Mouse (Mus musculus): ENCODE data around the gene Cd72. TPM values are rescaled to one million over a fixed set of nuclear protein-coding genes. Genes with fewer than 3 reads are reported as not detected.

Gene Cd72
- polyA plus RNA-seq, 1 experiment from 2014 or later: 3.2 TPM

- WGBS: 90% methylated on average over 8 of the region's 8 CpGs
- H3K27me3 ChIP-seq (ENCODE audit: insufficient read depth, low read length): no peaks in the 10 kb centered on the region
- H3K4me3 ChIP-seq (ENCODE audit: low read depth, low read length): 0 out of 2 replicates have a peak overlapping the region, but pooled peaks have one; percentile 70
- peaks cover 18% of the 10 kb centered on the region for H3K36me3 ChIP-seq (ENCODE audit: insufficient read depth)
- TF ChIP-seq CTCF (IDR thresholded peaks at IDR 0.05; ENCODE audit: low read depth): no peak
- H3K27ac ChIP-seq (ENCODE audit: low read depth): no peak overlapping the region
- DNase-seq (no peak), ATAC-seq (ENCODE audit: insufficient read depth) (no peak)
- peaks cover 15% of the 10 kb centered on the region for H3K4me1 ChIP-seq (ENCODE audit: insufficient read depth)
- no peak overlapping the region for H3K9ac ChIP-seq
- H3K4me2 ChIP-seq: peak overlapping the region; percentile 73
- H3K9me3 ChIP-seq (ENCODE audit: low read depth, low read length): no peaks in the 10 kb centered on the region
Measured at GRCm38 (mm10) chr4:43497405-43497804, 43.0 kb upstream of the Cd72 start.

- Histone ChIP-seq H3K9ac (no peak overlapping the region), H3K4me2 (no peak overlapping the region), H3K4me3 (ENCODE audit: low read depth, low read length) (no peak overlapping the region), H3K4me1 (ENCODE audit: insufficient read depth) (peaks cover 15% of the 10 kb centered on the region), H3K27ac (ENCODE audit: low read depth) (no peak overlapping the region), H3K27me3 (ENCODE audit: insufficient read depth, low read length) (no peaks in the 10 kb centered on the region), H3K36me3 (ENCODE audit: insufficient read depth) (peaks cover 18% of the 10 kb centered on the region), H3K9me3 (ENCODE audit: low read depth, low read length) (no peaks in the 10 kb centered on the region)
- DNase-seq: no peak
- 46% methylated on average over 6 of the region's 6 CpGs for WGBS
- no peak for TF ChIP-seq CTCF (IDR thresholded peaks at IDR 0.05; ENCODE audit: low read depth)
- no peak for ATAC-seq (ENCODE audit: insufficient read depth)
Measured at GRCm38 (mm10) chr4:43496587-43496986, 42.2 kb upstream of the Cd72 start.

GRCm38 (mm10) chr4:43493846-43494240, 39.4 kb upstream of the Cd72 start:
- 1% methylated on average over 9 of the region's 9 CpGs for WGBS

GRCm38 (mm10) chr4:43493186-43493845, 38.9 kb upstream of the Cd72 start:
- ATAC-seq (ENCODE audit: insufficient read depth): peak; percentile 90
- peaks cover 18% of the 10 kb centered on the region for H3K36me3 ChIP-seq (ENCODE audit: insufficient read depth)
- H3K9me3 ChIP-seq (ENCODE audit: low read depth, low read length): no peaks in the 10 kb centered on the region
- H3K27ac ChIP-seq (ENCODE audit: low read depth): peak overlapping the region; percentile 90
- H3K27me3 ChIP-seq (ENCODE audit: insufficient read depth, low read length): no peaks in the 10 kb centered on the region
- peak overlapping the region; percentile 77 for H3K9ac ChIP-seq
- H3K4me2 ChIP-seq: peak overlapping the region; percentile 69
- 0% methylated on average over 47 of the region's 47 CpGs for WGBS
- DNase-seq: peak; percentile 99
- peak; percentile 47 for TF ChIP-seq CTCF (IDR thresholded peaks at IDR 0.05; ENCODE audit: low read depth)
- H3K4me1 ChIP-seq (ENCODE audit: insufficient read depth): peaks cover 5% of the 10 kb centered on the region
- peak overlapping the region; percentile 75 for H3K4me3 ChIP-seq (ENCODE audit: low read depth, low read length)

More at GRCm38 (mm10) chr4:43493846-43494240, 39.4 kb upstream of the Cd72 start:
- DNase-seq (peak; percentile 41), ATAC-seq (ENCODE audit: insufficient read depth) (no peak)
- Histone ChIP-seq H3K9ac (peak overlapping the region; percentile 77), H3K36me3 (ENCODE audit: insufficient read depth) (peaks cover 18% of the 10 kb centered on the region), H3K4me1 (ENCODE audit: insufficient read depth) (peaks cover 10% of the 10 kb centered on the region), H3K27me3 (ENCODE audit: insufficient read depth, low read length) (no peaks in the 10 kb centered on the region), H3K4me2 (peak overlapping the region; percentile 69), H3K27ac (ENCODE audit: low read depth) (peak overlapping the region; percentile 90), H3K9me3 (ENCODE audit: low read depth, low read length) (no peaks in the 10 kb centered on the region), H3K4me3 (ENCODE audit: low read depth, low read length) (peak overlapping the region; percentile 75)
- TF ChIP-seq CTCF (IDR thresholded peaks at IDR 0.05; ENCODE audit: low read depth): no peak

- Histone ChIP-seq H3K4me1 (ENCODE audit: insufficient read depth) (no peaks in the 10 kb centered on the region), H3K27ac (ENCODE audit: low read depth) (peak within 1 kb of the TSS; percentile 90), H3K27me3 (ENCODE audit: insufficient read depth, low read length) (no peaks in the 10 kb centered on the region), H3K36me3 (ENCODE audit: insufficient read depth) (peaks cover 18% of the 10 kb centered on the region), H3K4me3 (ENCODE audit: low read depth, low read length) (peak within 1 kb of the TSS; percentile 75), H3K4me2 (peak within 1 kb of the TSS; percentile 69), H3K9ac (peak within 1 kb of the TSS; percentile 77), H3K9me3 (ENCODE audit: low read depth, low read length) (no peaks in the 10 kb centered on the region)
- DNase-seq: peak; percentile 97
- ATAC-seq (ENCODE audit: insufficient read depth): peak; percentile 98
- WGBS: under 1% methylated on average over 25 of the region's 25 CpGs
- TF ChIP-seq CTCF (IDR thresholded peaks at IDR 0.05; ENCODE audit: low read depth): no peak; the same call in 1 of the 2 replicates
Measured at GRCm38 (mm10) chr4:43492821-43493185, 38.4 kb upstream of the Cd72 start, which contains the start of gene Ccdc107. TSS of gene Ccdc107 (plus strand) at chr4:43492900.

- ATAC-seq (ENCODE audit: insufficient read depth): no peak
- peaks cover 15% of the 10 kb centered on the region for H3K36me3 ChIP-seq (ENCODE audit: insufficient read depth)
- peak overlapping the region; percentile 90; the same call in 1 of the 2 replicates for H3K27ac ChIP-seq (ENCODE audit: low read depth)
- H3K4me3 ChIP-seq (ENCODE audit: low read depth, low read length): peak overlapping the region; percentile 75
- H3K4me1 ChIP-seq (ENCODE audit: insufficient read depth): no peaks in the 10 kb centered on the region
- no peak overlapping the region for H3K9ac ChIP-seq
- peak overlapping the region; percentile 69 for H3K4me2 ChIP-seq
- DNase-seq: peak; percentile 26
- no peaks in the 10 kb centered on the region for H3K27me3 ChIP-seq (ENCODE audit: insufficient read depth, low read length)
- no peak for TF ChIP-seq CTCF (IDR thresholded peaks at IDR 0.05; ENCODE audit: low read depth)
- H3K9me3 ChIP-seq (ENCODE audit: low read depth, low read length): no peaks in the 10 kb centered on the region
- WGBS: 43% methylated on average over 12 of the region's 12 CpGs
Measured at GRCm38 (mm10) chr4:43492101-43492820, 37.8 kb upstream of the Cd72 start.

GRCm38 (mm10) chr4:43490801-43491200, 36.4 kb upstream of the Cd72 start:
- TF ChIP-seq CTCF (IDR thresholded peaks at IDR 0.05; ENCODE audit: low read depth): no peak
- no peak for DNase-seq
- 69% methylated on average over 5 of the region's 5 CpGs for WGBS

More at GRCm38 (mm10) chr4:43490801-43491200, 36.4 kb upstream of the Cd72 start:
- Histone ChIP-seq H3K9ac (no peak overlapping the region), H3K4me2 (no peak overlapping the region), H3K36me3 (ENCODE audit: insufficient read depth) (peaks cover 3% of the 10 kb centered on the region), H3K4me3 (ENCODE audit: low read depth, low read length) (no peak overlapping the region), H3K27me3 (ENCODE audit: insufficient read depth, low read length) (no peaks in the 10 kb centered on the region), H3K9me3 (ENCODE audit: low read depth, low read length) (no peaks in the 10 kb centered on the region), H3K4me1 (ENCODE audit: insufficient read depth) (no peaks in the 10 kb centered on the region), H3K27ac (ENCODE audit: low read depth) (no peak overlapping the region)
- ATAC-seq (ENCODE audit: insufficient read depth): no peak
